Mouse (Mus musculus) ZHBTc4 (cell line): ENCODE measurements around the gene Gsg1.

Source experiments
- DNase-seq: peaks from one replicate; pipeline ENCODE4 v3.0.0-alpha.2; 2011; ENCODE audit warnings: low read depth, low spot score

Gsg1 gene

DNA sequence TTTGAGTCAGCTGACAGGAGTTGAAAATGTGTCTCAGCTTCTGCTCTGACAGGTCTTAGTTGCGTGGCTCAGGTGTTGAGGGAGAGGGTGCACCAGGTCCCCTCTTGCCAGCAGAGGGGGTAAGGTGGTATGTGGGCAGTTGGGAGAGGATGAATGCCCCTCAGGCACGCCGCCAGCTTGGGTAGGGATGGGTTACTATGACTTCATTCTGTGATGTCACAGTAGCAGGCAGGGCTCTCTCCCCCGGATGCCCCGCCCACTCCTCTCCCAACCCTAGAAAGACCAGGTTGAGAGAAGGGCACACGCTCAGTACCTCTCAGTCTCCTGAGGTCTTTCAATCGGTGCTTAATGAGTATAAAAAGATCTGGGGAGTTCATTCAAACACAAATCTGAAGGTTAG lies at the start of gene Gsg1:
Gsg1 (minus strand) TSS at position 199 of the 400 bp plus-strand sequence.
- peak; percentile 65 for DNase-seq

DNA sequence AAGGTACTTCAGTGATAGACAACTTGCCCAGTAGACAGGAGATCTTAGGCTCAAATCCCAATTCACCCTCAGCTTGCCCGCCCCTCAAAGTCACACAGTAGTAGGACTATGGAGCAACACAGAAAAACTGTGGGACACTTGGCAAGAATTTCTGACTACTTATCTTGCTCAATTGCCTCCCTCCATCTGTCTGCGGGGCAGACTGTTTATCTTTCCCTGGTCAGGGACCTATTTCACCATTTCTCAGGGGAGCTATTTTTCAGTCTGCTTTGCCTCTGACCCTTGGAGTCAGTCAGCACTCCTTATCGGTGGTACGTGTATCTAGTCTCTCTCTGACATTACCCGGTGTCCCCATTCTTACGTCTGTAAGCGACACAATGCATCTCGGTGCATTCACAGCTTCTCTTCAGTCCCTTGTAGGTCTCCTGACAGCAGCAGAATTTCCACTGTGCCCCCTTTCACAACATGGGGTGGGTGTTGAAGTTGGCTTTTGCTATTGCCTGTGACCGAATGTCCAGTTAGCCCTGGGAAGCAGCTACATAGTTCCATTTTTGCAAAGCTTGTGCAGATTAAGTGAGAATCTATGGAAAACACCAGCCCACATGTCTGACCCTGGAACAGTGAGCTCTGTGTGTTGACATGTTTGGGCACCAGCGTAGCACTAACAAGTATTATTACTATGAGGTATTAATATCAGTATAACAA lies 48.4 kb upstream of the Gsg1 start:
- no peak for DNase-seq

DNA sequence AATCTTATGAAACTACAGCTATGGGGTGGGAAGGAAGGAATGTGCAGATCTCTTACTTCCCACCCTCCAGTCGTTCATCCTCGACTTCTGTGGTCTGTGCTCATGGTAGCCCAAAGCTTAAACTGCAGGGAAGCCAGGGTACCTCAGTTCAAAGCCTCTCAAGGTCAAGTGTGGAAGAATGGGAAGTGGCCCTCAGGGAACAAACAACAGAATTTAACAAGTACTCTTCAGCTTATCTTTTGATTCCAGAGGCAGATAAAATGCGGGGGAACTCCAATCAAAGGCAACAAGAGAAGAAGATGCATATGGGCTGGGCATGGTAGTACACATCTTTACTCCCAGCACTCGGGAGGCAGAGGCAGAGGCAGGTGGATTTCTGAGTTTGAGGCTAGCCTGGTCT lies 46.3 kb upstream of the Gsg1 start:
- no peak for DNase-seq

- DNase-seq: no peak
These were observed 44.9 kb upstream of the Gsg1 start for GRCm38 (mm10) chr6:135299024-135299550.

DNA sequence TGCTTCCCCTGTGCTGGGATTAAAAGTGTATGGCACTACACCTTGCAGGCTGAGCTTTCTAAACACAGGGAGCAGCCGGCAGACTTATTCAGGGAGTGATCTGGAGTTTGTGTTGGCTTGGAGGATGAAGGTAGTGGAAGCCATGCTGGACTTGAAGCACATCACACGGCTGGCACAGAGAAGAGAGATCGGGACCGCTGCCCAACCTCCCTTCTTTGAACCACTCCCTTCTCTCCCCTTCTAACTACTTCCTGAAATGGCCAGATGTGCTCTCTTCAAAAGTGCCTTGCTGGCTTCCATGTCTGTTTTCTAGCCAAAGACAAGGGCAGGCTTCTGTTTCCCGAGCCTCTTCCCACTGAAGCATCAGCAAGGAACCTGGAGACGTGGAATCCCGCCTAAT lies 43.4 kb upstream of the Gsg1 start:
- no peak for DNase-seq

DNA sequence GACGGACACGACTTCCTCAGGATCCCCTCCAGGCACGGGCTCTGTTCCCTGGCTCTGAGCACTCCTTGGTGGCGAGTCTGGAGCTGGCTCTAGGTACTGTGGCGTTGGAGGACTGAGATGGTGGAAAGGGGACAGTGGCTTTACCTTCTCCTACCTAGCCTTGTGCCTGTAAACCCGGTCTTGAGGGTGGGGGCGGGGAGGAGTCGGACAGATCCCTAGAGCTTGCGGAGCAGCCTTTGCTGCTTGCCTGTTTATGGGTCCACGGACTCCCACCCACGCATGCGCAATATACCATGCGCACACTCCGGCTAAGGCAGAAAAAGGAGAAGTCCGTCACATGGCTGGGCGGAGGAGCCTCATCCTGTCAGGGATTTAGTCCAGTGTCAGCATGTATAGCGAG lies 42.1 kb upstream of the Gsg1 start:
- peak; percentile 77 for DNase-seq

- no peak for DNase-seq
These were observed 41.1 kb upstream of the Gsg1 start for GRCm38 (mm10) chr6:135295082-135295861.

DNA sequence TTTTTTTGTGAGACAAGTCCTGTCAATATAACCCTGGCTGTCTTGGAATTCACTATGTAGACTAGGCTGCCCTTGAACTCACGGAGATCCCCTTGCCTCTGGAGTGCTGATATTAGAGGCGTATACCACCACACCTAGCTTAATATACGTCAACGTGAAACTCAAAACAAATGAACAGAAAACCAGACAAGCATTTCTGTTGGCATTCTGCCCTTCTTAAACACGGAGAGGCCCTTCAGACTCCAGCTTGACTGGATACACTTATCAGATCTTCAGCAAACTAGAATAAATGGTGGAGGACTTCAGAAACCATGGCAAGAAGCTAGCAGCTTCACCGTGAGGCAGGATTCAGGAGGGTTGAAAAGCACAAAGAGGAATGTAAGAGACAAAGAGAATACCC lies 40.0 kb upstream of the Gsg1 start:
- DNase-seq: no peak

GRCm38 (mm10) chr6:135292391-135292790 lies 38.2 kb upstream of the Gsg1 start:
- DNase-seq: no peak

DNA sequence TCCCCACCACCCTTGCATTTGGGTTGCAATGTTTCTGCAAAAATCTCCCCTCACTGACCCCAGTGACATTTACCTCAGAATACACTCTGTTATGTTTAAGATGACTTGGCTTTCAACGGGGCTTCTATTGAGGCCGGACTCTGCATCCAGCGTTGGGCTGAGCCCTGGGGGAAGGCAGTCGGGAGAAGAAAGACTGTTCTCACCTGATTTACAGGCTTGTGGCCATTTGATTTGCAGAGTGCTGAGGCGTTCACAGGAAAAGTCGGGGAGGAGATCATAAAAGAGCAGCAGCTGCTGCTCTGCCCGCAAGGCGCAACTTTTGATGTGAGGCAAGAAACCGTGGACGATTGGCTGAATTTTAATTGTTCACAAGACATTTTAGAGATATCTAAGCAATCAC lies 25.7 kb upstream of the Gsg1 start:
- DNase-seq: peak; percentile 32

GRCm38 (mm10) chr6:135279286-135279685 lies 25.1 kb upstream of the Gsg1 start:
- peak; percentile 34 for DNase-seq

- DNase-seq: no peak
These were observed 24.2 kb upstream of the Gsg1 start for GRCm38 (mm10) chr6:135278302-135278701.

DNA sequence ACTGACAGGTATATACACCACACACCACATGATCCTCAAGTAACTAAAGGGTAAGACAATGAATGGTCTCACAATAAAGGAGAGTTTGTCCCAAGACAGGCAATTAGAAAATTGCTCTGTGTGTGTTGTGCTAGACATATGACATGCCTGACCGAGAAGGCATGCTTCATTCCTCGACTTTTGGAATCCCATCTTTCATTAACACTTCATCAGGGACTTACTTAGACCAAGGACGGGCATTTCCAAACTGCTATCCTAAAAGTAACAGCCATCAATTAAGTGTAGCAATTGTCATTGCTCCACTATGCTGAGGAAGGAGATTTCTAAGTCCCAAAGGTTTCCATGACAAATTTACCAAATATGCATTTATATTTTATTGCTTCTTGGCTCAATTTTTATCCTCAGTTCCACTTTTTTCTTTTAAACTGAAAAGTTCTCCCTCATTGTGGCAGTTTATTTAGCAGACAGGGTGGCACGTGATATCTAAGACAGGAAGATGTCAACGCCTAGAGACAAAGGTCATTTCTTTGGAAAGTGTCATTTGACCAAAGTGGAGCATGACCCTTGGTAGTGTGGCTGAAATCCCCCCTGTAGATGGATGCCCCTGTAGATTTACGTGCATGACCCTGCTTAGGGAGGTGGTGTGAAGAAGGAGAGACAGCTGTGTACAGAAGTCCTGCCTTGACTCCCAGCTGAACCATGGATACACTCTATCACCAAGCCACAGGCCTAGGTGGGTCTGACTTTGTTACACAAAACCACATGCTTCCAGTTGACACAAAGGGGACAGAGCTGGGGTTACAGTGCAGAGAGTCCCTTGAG lies 22.5 kb upstream of the Gsg1 start:
- no peak for DNase-seq

- no peak for DNase-seq
These were observed 21.1 kb upstream of the Gsg1 start for GRCm38 (mm10) chr6:135275231-135275630.

DNA sequence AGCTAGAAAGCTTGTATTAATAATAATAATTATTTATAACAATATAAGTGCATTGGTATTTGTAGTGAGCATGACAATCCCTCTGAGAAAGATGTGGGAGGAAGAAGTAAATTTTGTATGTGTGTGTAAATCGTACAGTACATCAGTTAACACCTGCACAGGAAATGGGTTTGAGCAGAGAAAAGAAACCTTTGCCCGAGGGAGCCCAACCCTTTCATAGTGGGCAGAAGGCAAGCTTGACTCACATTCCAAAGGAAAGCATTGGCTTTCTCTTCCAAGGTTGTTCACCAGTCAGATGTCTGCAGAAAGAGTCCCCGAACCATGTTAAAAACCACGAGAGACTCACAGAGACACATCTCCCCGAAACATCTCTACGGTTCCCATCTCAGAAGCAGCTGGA lies 18.9 kb upstream of the Gsg1 start:
- DNase-seq: no peak

DNA sequence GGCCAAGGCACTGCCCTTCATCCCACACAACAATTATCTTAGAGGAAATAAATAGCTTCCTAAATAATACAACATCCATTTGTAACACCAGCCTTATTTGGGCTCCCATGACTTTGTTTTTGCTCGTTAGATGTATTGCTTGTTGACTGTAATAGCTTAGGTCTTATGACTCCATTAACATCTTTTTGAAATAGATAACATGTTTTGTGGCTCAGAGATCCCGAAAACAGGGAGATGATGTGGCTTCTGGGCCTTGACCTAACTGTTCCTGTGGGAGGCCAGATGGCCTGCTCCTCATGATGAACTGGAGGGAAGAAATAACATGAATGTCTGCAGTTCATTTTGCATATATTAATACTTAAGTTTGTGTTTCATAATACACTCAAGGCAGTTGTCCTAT lies 17.6 kb upstream of the Gsg1 start:
- DNase-seq: no peak

- DNase-seq: peak; percentile 33
These were observed 15.5 kb upstream of the Gsg1 start for GRCm38 (mm10) chr6:135269626-135270025.

GRCm38 (mm10) chr6:135268392-135268791 lies 14.2 kb upstream of the Gsg1 start:
- no peak for DNase-seq

DNA sequence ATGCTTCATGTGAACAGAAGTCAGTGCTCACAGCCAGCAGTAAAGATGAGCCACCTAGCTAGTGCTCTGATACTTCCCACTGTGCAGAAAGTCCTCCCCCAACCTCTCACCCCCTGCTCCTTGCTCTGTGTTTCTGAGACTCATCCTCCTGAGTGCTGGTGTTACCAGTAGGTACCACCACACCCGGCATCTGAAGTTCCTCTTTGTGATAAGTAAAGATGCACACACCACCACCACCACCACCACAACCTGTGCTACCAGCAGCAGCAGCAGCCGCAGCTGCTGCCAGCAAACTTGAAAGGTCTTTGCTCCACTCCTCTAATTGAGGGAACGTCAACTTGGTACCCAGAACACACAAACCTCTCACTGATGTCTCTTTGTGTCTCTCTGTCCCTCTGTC lies 13.1 kb upstream of the Gsg1 start:
- no peak for DNase-seq

GRCm38 (mm10) chr6:135266056-135266455 lies 11.9 kb upstream of the Gsg1 start:
- DNase-seq: no peak

GRCm38 (mm10) chr6:135264136-135264535 lies 10.0 kb upstream of the Gsg1 start:
- DNase-seq: peak; percentile 62

- DNase-seq: no peak
These were observed 8.4 kb upstream of the Gsg1 start for GRCm38 (mm10) chr6:135262565-135262964.
